Mouse (Mus musculus) CH12.LX (cell line): ENCODE results near the gene Fam162b. TPM values are rescaled to one million over a fixed set of nuclear protein-coding genes. Genes with fewer than 3 reads are reported as not detected.
A peak's percentile ranks its signal among the peaks of the same experiment; 100 is the strongest.

Experiments used
- DNase-seq: peaks from one replicate; pipeline ENCODE4 v3.0.0-alpha.2; 2013; ENCODE audit errors: extremely low read depth
- H3K27ac ChIP-seq: 2 replicates; pipeline ENCODE4 v1.5.1; 2012; ENCODE audit warnings: low read depth, mild to moderate bottlenecking, control low read depth, moderate library complexity; ENCODE audit not compliant: insufficient read depth
- H3K27me3 ChIP-seq: replicated peaks from 2 replicates; pipeline ENCODE3; 2012; ENCODE audit warnings: inconsistent platforms
- H3K36me3 ChIP-seq, 2 experiments: replicated peaks in 1 of 2; 2 replicates each; pipeline versions ENCODE3 to v1.6.1; 2012; ENCODE audit warnings: inconsistent platforms in 1 of 2, low read length in 1 of 2, mild to moderate bottlenecking in 1 of 2, mixed read lengths in 1 of 2, moderate library complexity in 1 of 2; ENCODE audit not compliant: control insufficient read depth in 1 of 2, insufficient read depth in 1 of 2
- H3K4me1 ChIP-seq, 2 experiments: 2 replicates each; pipeline ENCODE4 v1.6.1; 2012; ENCODE audit warnings: inconsistent platforms in 1 of 2, moderate library complexity in 1 of 2; ENCODE audit not compliant: insufficient read depth in 2 of 2, control insufficient read depth in 1 of 2
- H3K4me2 ChIP-seq: 2 replicates; pipeline ENCODE4 v1.6.1; 2012; ENCODE audit warnings: low read depth, mild to moderate bottlenecking, control low read depth; ENCODE audit not compliant: poor library complexity, insufficient read depth, severe bottlenecking
- H3K4me3 ChIP-seq, 3 experiments: fragments of 150-350 bp in 1 of 3; sonication (generic) in 1 of 3; replicated peaks in 1 of 3; 2 replicates each; pipeline versions ENCODE3 to v1.5.1; 2011 to 2012; ENCODE audit warnings: low read depth in 2 of 3, low read length in 2 of 3, mild to moderate bottlenecking in 2 of 3, moderate library complexity in 2 of 3, control low read depth in 1 of 3, improper control_type of control experiment in 1 of 3, inconsistent platforms in 1 of 3, mixed read lengths in 1 of 3; ENCODE audit not compliant: poor library complexity in 1 of 3
- H3K79me2 ChIP-seq: replicated peaks from 2 replicates; pipeline ENCODE4 v1.6.1; 2012; ENCODE audit warnings: mild to moderate bottlenecking, moderate library complexity; ENCODE audit not compliant: control insufficient read depth, poor library complexity, insufficient read depth, severe bottlenecking; ENCODE audit errors: extremely low read depth
- H3K9ac ChIP-seq: 2 replicates; pipeline ENCODE4 v1.6.1; 2012; ENCODE audit warnings: low read depth, mild to moderate bottlenecking, control low read depth, moderate library complexity; ENCODE audit not compliant: insufficient read depth
- H3K9me3 ChIP-seq: replicated peaks from 2 replicates; pipeline ENCODE3; 2012; ENCODE audit warnings: low read length, inconsistent platforms, mixed read lengths
- BHLHE40 ChIP-seq: IDR thresholded peaks from 2 replicates; pipeline ENCODE4 v1.6.1; 2011; ENCODE audit warnings: mild to moderate bottlenecking, low read depth, low read length, improper control_type of control experiment
- CHD1 ChIP-seq: IDR thresholded peaks from 2 replicates; pipeline ENCODE4 v1.6.1; 2012; ENCODE audit warnings: low read depth, low read length, improper control_type of control experiment, inconsistent platforms
- CHD2 ChIP-seq: IDR thresholded peaks from 2 replicates; pipeline ENCODE4 v1.6.1; 2011; ENCODE audit warnings: low read length, improper control_type of control experiment
- CTCF ChIP-seq, 2 experiments: IDR thresholded peaks in 1 of 2; conservative IDR thresholded peaks in 1 of 2; 2 replicates each; pipeline ENCODE4 v1.5.1; 2011 to 2012; ENCODE audit warnings: low read depth in 2 of 2, low read length in 2 of 2, improper control_type of control experiment in 1 of 2, inconsistent platforms in 1 of 2, mild to moderate bottlenecking in 1 of 2, moderate library complexity in 1 of 2
- E2F4 ChIP-seq: IDR thresholded peaks from 2 replicates; pipeline ENCODE4 v1.6.1; 2011; ENCODE audit warnings: low read depth, low read length, improper control_type of control experiment; ENCODE audit not compliant: insufficient replicate concordance
- ELF1 ChIP-seq: IDR thresholded peaks from 2 replicates; pipeline ENCODE4 v1.6.1; 2014; ENCODE audit warnings: low read depth, mild to moderate bottlenecking, inconsistent platforms, low read length, improper control_type of control experiment
- EP300 ChIP-seq: IDR thresholded peaks from 2 replicates; pipeline ENCODE4 v1.6.1; 2011; ENCODE audit warnings: low read length, improper control_type of control experiment
- ETS1 ChIP-seq: conservative IDR thresholded peaks from 2 replicates; pipeline ENCODE4 v1.6.1; 2012; ENCODE audit warnings: low read depth, mild to moderate bottlenecking, inconsistent platforms, low read length, improper control_type of control experiment, moderate library complexity
- GABPA ChIP-seq: IDR thresholded peaks from 2 replicates; pipeline ENCODE4 v1.6.1; 2012; ENCODE audit warnings: low read depth, low read length, improper control_type of control experiment, inconsistent platforms; ENCODE audit not compliant: insufficient replicate concordance
- HCFC1 ChIP-seq: IDR thresholded peaks from 2 replicates; pipeline ENCODE4 v1.6.1; 2012; ENCODE audit warnings: low read depth, mild to moderate bottlenecking, inconsistent platforms, low read length, improper control_type of control experiment
- IRF4 ChIP-seq: IDR thresholded peaks from 2 replicates; pipeline ENCODE4 v1.6.1; 2014; ENCODE audit warnings: low read depth, mild to moderate bottlenecking, inconsistent platforms, low read length, improper control_type of control experiment
- JUN ChIP-seq: IDR thresholded peaks from 2 replicates; pipeline ENCODE4 v1.6.1; 2011; ENCODE audit warnings: low read depth, mild to moderate bottlenecking, low read length, improper control_type of control experiment, moderate library complexity; ENCODE audit not compliant: insufficient read depth
- JUND ChIP-seq: conservative IDR thresholded peaks from 2 replicates; pipeline ENCODE4 v1.6.1; 2011; ENCODE audit warnings: low read depth, low read length, improper control_type of control experiment
- KAT2A ChIP-seq: IDR thresholded peaks from 2 replicates; pipeline ENCODE4 v1.6.1; 2012; ENCODE audit warnings: low read length, improper control_type of control experiment, inconsistent platforms; ENCODE audit not compliant: insufficient replicate concordance
- MAFK ChIP-seq: IDR thresholded peaks from 2 replicates; pipeline ENCODE4 v1.6.1; 2011; ENCODE audit warnings: low read length, improper control_type of control experiment; ENCODE audit not compliant: insufficient replicate concordance
- MAX ChIP-seq: IDR thresholded peaks from 2 replicates; pipeline ENCODE4 v1.6.1; 2011; ENCODE audit warnings: low read length, improper control_type of control experiment
- MAZ ChIP-seq: IDR thresholded peaks from 2 replicates; pipeline ENCODE4 v1.6.1; 2012; ENCODE audit warnings: low read depth, mild to moderate bottlenecking, inconsistent platforms, low read length, improper control_type of control experiment, moderate library complexity
- MEF2A ChIP-seq: IDR thresholded peaks from 2 replicates; pipeline ENCODE4 v1.6.1; 2014; ENCODE audit warnings: low read depth, mild to moderate bottlenecking, inconsistent platforms, low read length, improper control_type of control experiment, borderline replicate concordance
- MXI1 ChIP-seq: IDR thresholded peaks from 2 replicates; pipeline ENCODE4 v1.6.1; 2011; ENCODE audit warnings: mild to moderate bottlenecking, low read depth, low read length, improper control_type of control experiment
- MYC ChIP-seq: IDR thresholded peaks from 2 replicates; pipeline ENCODE4 v1.6.1; 2011; ENCODE audit warnings: low read depth, mild to moderate bottlenecking, improper control_type of control experiment, low read length
- NELFE ChIP-seq: IDR thresholded peaks from 2 replicates; pipeline ENCODE4 v1.6.1; 2011; ENCODE audit warnings: low read depth, low read length, improper control_type of control experiment
- NRF1 ChIP-seq: IDR thresholded peaks from 2 replicates; pipeline ENCODE4 v1.6.1; 2014; ENCODE audit warnings: low read depth, mild to moderate bottlenecking, inconsistent platforms, low read length, improper control_type of control experiment, moderate library complexity
- PAX5 ChIP-seq: IDR thresholded peaks from 2 replicates; pipeline ENCODE4 v1.6.1; 2012; ENCODE audit warnings: low read length, inconsistent platforms, mixed read lengths
- POLR2A ChIP-seq: IDR thresholded peaks from 2 replicates; pipeline ENCODE4 v1.6.1; 2011; ENCODE audit warnings: low read depth, mild to moderate bottlenecking, improper control_type of control experiment, low read length
- POLR2AphosphoS2 ChIP-seq: IDR thresholded peaks from 2 replicates; pipeline ENCODE4 v1.6.1; 2011; ENCODE audit warnings: low read depth, low read length, improper control_type of control experiment
- RAD21 ChIP-seq: IDR thresholded peaks from 2 replicates; pipeline ENCODE4 v1.6.1; 2011; ENCODE audit warnings: low read depth, mild to moderate bottlenecking, low read length, improper control_type of control experiment, moderate library complexity
- RCOR1 ChIP-seq: conservative IDR thresholded peaks from 2 replicates; pipeline ENCODE4 v1.6.1; 2012; ENCODE audit warnings: low read depth, mild to moderate bottlenecking, inconsistent platforms, low read length, improper control_type of control experiment
- SIN3A ChIP-seq: IDR thresholded peaks from 2 replicates; pipeline ENCODE4 v1.6.1; 2012; ENCODE audit warnings: low read length, improper control_type of control experiment, inconsistent platforms
- SMC3 ChIP-seq: IDR thresholded peaks from 2 replicates; pipeline ENCODE4 v1.6.1; 2011; ENCODE audit warnings: low read depth, low read length, improper control_type of control experiment
- TBP ChIP-seq: conservative IDR thresholded peaks from 2 replicates; pipeline ENCODE4 v1.6.1; 2011; ENCODE audit warnings: low read depth, low read length, improper control_type of control experiment
- TCF12 ChIP-seq: IDR thresholded peaks from 2 replicates; pipeline ENCODE4 v1.6.1; 2014; ENCODE audit warnings: low read depth, mild to moderate bottlenecking, inconsistent platforms, low read length, improper control_type of control experiment
- UBTF ChIP-seq: IDR thresholded peaks from 2 replicates; pipeline ENCODE4 v1.6.1; 2012; ENCODE audit warnings: low read depth, mild to moderate bottlenecking, inconsistent platforms, low read length, improper control_type of control experiment, moderate library complexity
- USF1 ChIP-seq: IDR thresholded peaks from 2 replicates; pipeline ENCODE4 v1.6.1; 2014; ENCODE audit warnings: low read depth, mild to moderate bottlenecking, inconsistent platforms, low read length, improper control_type of control experiment
- USF2 ChIP-seq: conservative IDR thresholded peaks from 2 replicates; pipeline ENCODE4 v1.6.1; 2011; ENCODE audit warnings: low read depth, low read length, improper control_type of control experiment
- ZC3H11A ChIP-seq: IDR thresholded peaks from 2 replicates; pipeline ENCODE4 v1.6.1; 2012; ENCODE audit warnings: low read depth, mild to moderate bottlenecking, inconsistent platforms, low read length, improper control_type of control experiment
- ZKSCAN1 ChIP-seq: IDR thresholded peaks from 2 replicates; pipeline ENCODE4 v1.6.1; 2012; ENCODE audit warnings: low read depth, inconsistent platforms, low read length, improper control_type of control experiment, borderline replicate concordance
- ZMIZ1 ChIP-seq: IDR thresholded peaks from 2 replicates; pipeline ENCODE4 v1.6.1; 2012; ENCODE audit warnings: low read depth, mild to moderate bottlenecking, inconsistent platforms, low read length, improper control_type of control experiment
- ZNF384 ChIP-seq: IDR thresholded peaks from 2 replicates; pipeline ENCODE4 v1.6.1; 2012; ENCODE audit warnings: low read depth, low read length, improper control_type of control experiment, inconsistent platforms
- dilution Hi-C: fragments of 300-500 bp; cut with MboI; formaldehyde crosslinking; loops from 2 replicates; pipeline ENCODE4 v1.14.3; 2020; ENCODE audit warnings: low sequenced_read_pairs; ENCODE audit not compliant: extremely low pct_unique_long_range_greater_than_20kb, extremely low pct_ligation_motif_present
- in situ Hi-C: fragments of 300-500 bp; cut with MboI; formaldehyde crosslinking; loops from 3 replicates; pipeline ENCODE4 v1.14.3; 2019; ENCODE audit warnings: low sequenced_read_pairs, low pct_ligation_motif_present, low pct_unique_long_range_greater_than_20kb, mixed read lengths
- polyA plus RNA-seq: library from polyadenylated mRNA; unstranded; fragments of >175 nt; gene quantifications from 2 replicates; pipeline ENCODE4 v1.2.1, GENCODE M21; 2012; ENCODE audit warnings: low read depth; ENCODE audit not compliant: insufficient read length
- total RNA-seq, 2 experiments: library from RNA; depleted of rRNA; stranded (reverse); fragments of 300-350 nt in 1 of 2; fragments of >200 nt in 1 of 2; gene quantifications; 2 replicates each; pipeline ENCODE4 v1.2.3; 2012 to 2014

The Fam162b gene
- total and polyA plus RNA-seq, 3 experiments, result 0.86 TPM; not detected in 2

DNA sequence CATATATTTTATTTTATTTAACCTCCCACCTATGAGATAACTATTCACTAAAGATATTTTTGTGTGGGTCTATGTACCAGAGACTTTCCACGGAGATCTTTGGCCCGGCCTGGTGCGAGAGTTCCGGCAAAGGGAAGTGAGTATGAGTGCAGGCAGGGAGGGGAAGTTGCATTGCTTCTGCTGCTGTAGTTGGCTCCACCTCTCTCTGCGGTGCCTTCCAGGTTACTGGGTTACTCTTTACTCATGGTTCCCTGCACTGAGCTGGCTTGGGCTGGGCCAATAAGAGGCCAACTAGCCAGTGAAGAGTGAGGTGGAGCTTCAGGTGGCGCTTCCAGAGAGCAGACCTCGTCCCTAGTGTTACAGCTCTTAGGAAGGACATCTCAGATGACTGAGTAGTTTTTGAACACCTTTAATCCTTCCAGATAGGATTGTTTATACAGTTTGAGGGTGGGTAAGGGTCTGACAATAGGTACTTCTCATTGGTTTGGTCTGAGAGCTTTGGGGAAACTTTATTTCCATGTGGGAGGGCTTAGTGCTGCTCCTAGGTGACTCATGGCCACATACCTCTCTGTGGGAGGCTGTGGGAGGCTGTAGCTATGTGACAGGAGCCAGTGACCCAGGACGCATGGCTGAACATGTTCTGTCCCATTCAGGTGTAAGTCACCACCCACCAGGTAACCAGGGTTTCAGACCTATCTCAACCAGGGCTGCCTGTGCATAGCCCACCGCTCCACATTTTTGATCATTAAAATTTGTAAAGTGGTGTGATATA lies 18.9 kb downstream of the Fam162b start:
- Histone ChIP-seq H3K79me2 (no peaks in the 10 kb centered on the region), H3K4me3 (peak overlapping the region in 2 of 3 experiments; percentile 11 to 46), H3K4me2 (no peak overlapping the region), H3K27me3 (no peaks in the 10 kb centered on the region), H3K9me3 (no peaks in the 10 kb centered on the region), H3K27ac (no peak overlapping the region), H3K4me1 (peaks cover 4 to 7% of the 10 kb centered on the region in 2 experiments; a peak in 2 of 4 replicates), H3K36me3 (no peaks in the 10 kb centered on the region), H3K9ac (no peak overlapping the region)
- TF ChIP-seq POLR2A (peak; percentile 72), ETS1 (no peak), KAT2A (no peak), USF2 (no peak), TCF12 (peak; percentile 40; the same call in 1 of the 2 replicates), MEF2A (no peak), ZNF384 (no peak), E2F4 (no peak), MAZ (no peak), CHD1 (no peak), CHD2 (no peak), RCOR1 (no peak), MYC (no peak), MXI1 (peak; percentile 38; the same call in 1 of the 2 replicates), HCFC1 (peak; percentile 47), NELFE (peak; percentile 63; the same call in 1 of the 2 replicates), EP300 (no peak; the same call in 1 of the 2 replicates), ZKSCAN1 (no peak), SIN3A (no peak), ELF1 (peak; percentile 67; the same call in 1 of the 2 replicates), UBTF (0 out of 2 replicates have a peak, but pooled peaks have one; percentile 47), POLR2AphosphoS2 (no peak), ZMIZ1 (no peak), TBP (peak; percentile 83), ZC3H11A (no peak), RAD21 (no peak), MAFK (no peak), GABPA (no peak), PAX5 (no peak), CTCF (conservative IDR thresholded peaks at IDR 0.05 in 1 of 2, IDR thresholded peaks at IDR 0.05 in 1 of 2; ENCODE audit: low read depth in 2 of 2, low read length in 2 of 2) (no peak), MAX (0 out of 2 replicates have a peak, but pooled peaks have one; percentile 50), JUND (no peak), BHLHE40 (no peak), USF1 (no peak), SMC3 (no peak), JUN (no peak), IRF4 (0 out of 2 replicates have a peak, but pooled peaks have one; percentile 25), NRF1 (no peak)
- in situ Hi-C loops (no loop called here), dilution Hi-C loops (no loop called here)
- DNase-seq, result peak; percentile 89
